Mouse (Mus musculus): ENCODE results near the gene Fbxl13. TPM values are rescaled to one million over a fixed set of nuclear protein-coding genes. Genes with fewer than 3 reads are reported as not detected.
A peak's percentile ranks its signal among the peaks of the same experiment; 100 is the strongest.

Fbxl13 gene
- polyA plus RNA-seq, 1 experiment from 2014 or later = 0.19 TPM

- Histone ChIP-seq H3K27me3 (replicated peaks) (no peaks in the 10 kb centered on the region), H3K36me3 (no peaks in the 10 kb centered on the region), H3K27ac (ENCODE audit: poor library complexity, severe bottlenecking) (no peak overlapping the region), H3K4me1 (replicated peaks) (peaks cover 12% of the 10 kb centered on the region), H3K4me3 (no peak overlapping the region), H3K9ac (no peak overlapping the region), H3K4me2 (no peak overlapping the region), H3K9me3 (replicated peaks) (0 out of 2 replicates have a peak, but pooled peaks cover 3% of the 10 kb centered on the region)
- 79% methylated on average over 4 of the region's 4 CpGs for WGBS
- no peak for ATAC-seq (ENCODE audit: insufficient number of reproducible peaks, low FRiP score)
These were observed 127.2 kb downstream of the Fbxl13 start for GRCm38 (mm10) chr5:21518207-21518606.

- H3K9ac ChIP-seq = no peak overlapping the region
- no peak overlapping the region for H3K4me3 ChIP-seq
- H3K36me3 ChIP-seq = no peaks in the 10 kb centered on the region
- WGBS = 94% methylated on average over 2 of the region's 2 CpGs
- no peak overlapping the region for H3K4me2 ChIP-seq
- ATAC-seq (ENCODE audit: insufficient number of reproducible peaks, low FRiP score) = no peak
- no peaks in the 10 kb centered on the region for H3K27me3 ChIP-seq (replicated peaks)
- H3K27ac ChIP-seq (ENCODE audit: poor library complexity, severe bottlenecking) = no peak overlapping the region
- H3K9me3 ChIP-seq (replicated peaks) = 0 out of 2 replicates have a peak, but pooled peaks cover 3% of the 10 kb centered on the region
- H3K4me1 ChIP-seq (replicated peaks) = peaks cover 18% of the 10 kb centered on the region
These were observed 127.9 kb downstream of the Fbxl13 start for GRCm38 (mm10) chr5:21517562-21517961.

- H3K27me3 ChIP-seq (replicated peaks) = no peaks in the 10 kb centered on the region
- no peak overlapping the region for H3K9ac ChIP-seq
- H3K27ac ChIP-seq (ENCODE audit: poor library complexity, severe bottlenecking) = no peak overlapping the region
- peaks cover 16% of the 10 kb centered on the region for H3K4me1 ChIP-seq (replicated peaks)
- H3K4me3 ChIP-seq = no peak overlapping the region
- no peak overlapping the region for H3K4me2 ChIP-seq
- peak; percentile 42; the same call in 1 of the 2 replicates for ATAC-seq (ENCODE audit: insufficient number of reproducible peaks, low FRiP score)
- 0 out of 2 replicates have a peak, but pooled peaks cover 3% of the 10 kb centered on the region for H3K9me3 ChIP-seq (replicated peaks)
- 37% methylated on average over 10 of the region's 10 CpGs for WGBS
- no peaks in the 10 kb centered on the region for H3K36me3 ChIP-seq
These were observed 132.1 kb downstream of the Fbxl13 start for GRCm38 (mm10) chr5:21513363-21513762.

GRCm38 (mm10) chr5:21509801-21510200 is 135.6 kb downstream of the Fbxl13 start:
- 66% methylated on average over 4 of the region's 4 CpGs for WGBS
- no peak overlapping the region for H3K4me2 ChIP-seq
- H3K9me3 ChIP-seq (replicated peaks) = no peaks in the 10 kb centered on the region
- peaks cover 16% of the 10 kb centered on the region for H3K4me1 ChIP-seq (replicated peaks)
- H3K27ac ChIP-seq (ENCODE audit: poor library complexity, severe bottlenecking) = no peak overlapping the region
- H3K36me3 ChIP-seq = no peaks in the 10 kb centered on the region
- ATAC-seq (ENCODE audit: insufficient number of reproducible peaks, low FRiP score) = no peak
- H3K9ac ChIP-seq = no peak overlapping the region
- no peak overlapping the region for H3K4me3 ChIP-seq
- no peaks in the 10 kb centered on the region for H3K27me3 ChIP-seq (replicated peaks)

- H3K9ac ChIP-seq = no peak overlapping the region
- H3K4me2 ChIP-seq = no peak overlapping the region
- no peak for ATAC-seq (ENCODE audit: insufficient number of reproducible peaks, low FRiP score)
- H3K4me3 ChIP-seq = no peak overlapping the region
- H3K36me3 ChIP-seq = no peaks in the 10 kb centered on the region
- H3K4me1 ChIP-seq (replicated peaks) = no peaks in the 10 kb centered on the region
- WGBS = 63% methylated on average over 1 of the region's 1 CpGs
- H3K27me3 ChIP-seq (replicated peaks) = no peaks in the 10 kb centered on the region
- no peaks in the 10 kb centered on the region for H3K9me3 ChIP-seq (replicated peaks)
- no peak overlapping the region for H3K27ac ChIP-seq (ENCODE audit: poor library complexity, severe bottlenecking)
These were observed 138.5 kb downstream of the Fbxl13 start for GRCm38 (mm10) chr5:21506887-21507286.

- ATAC-seq (ENCODE audit: insufficient number of reproducible peaks, low FRiP score) = no peak
- Histone ChIP-seq H3K9me3 (replicated peaks) (no peaks in the 10 kb centered on the region), H3K27ac (ENCODE audit: poor library complexity, severe bottlenecking) (no peak overlapping the region), H3K36me3 (no peaks in the 10 kb centered on the region), H3K4me2 (no peak overlapping the region), H3K27me3 (replicated peaks) (no peaks in the 10 kb centered on the region), H3K9ac (no peak overlapping the region), H3K4me3 (no peak overlapping the region), H3K4me1 (replicated peaks) (no peaks in the 10 kb centered on the region; the same call in 1 of the 2 replicates)
- 80% methylated on average over 8 of the region's 8 CpGs for WGBS
These were observed 140.3 kb downstream of the Fbxl13 start for GRCm38 (mm10) chr5:21505159-21505558.

GRCm38 (mm10) chr5:21502936-21503610 is 142.4 kb downstream of the Fbxl13 start:
- no peak for ATAC-seq (ENCODE audit: insufficient number of reproducible peaks, low FRiP score)
- H3K36me3 ChIP-seq = no peaks in the 10 kb centered on the region
- H3K4me3 ChIP-seq = no peak overlapping the region
- H3K9ac ChIP-seq = no peak overlapping the region
- no peaks in the 10 kb centered on the region for H3K27me3 ChIP-seq (replicated peaks)
- H3K4me2 ChIP-seq = no peak overlapping the region
- H3K27ac ChIP-seq (ENCODE audit: poor library complexity, severe bottlenecking) = no peak overlapping the region
- 80% methylated on average over 13 of the region's 13 CpGs for WGBS
- no peaks in the 10 kb centered on the region; the same call in 1 of the 2 replicates for H3K4me1 ChIP-seq (replicated peaks)
- H3K9me3 ChIP-seq (replicated peaks) = no peaks in the 10 kb centered on the region

- no peak overlapping the region for H3K4me2 ChIP-seq
- no peak overlapping the region for H3K27ac ChIP-seq (ENCODE audit: poor library complexity, severe bottlenecking)
- peaks cover 10% of the 10 kb centered on the region for H3K4me1 ChIP-seq (replicated peaks)
- no peaks in the 10 kb centered on the region for H3K36me3 ChIP-seq
- H3K4me3 ChIP-seq = no peak overlapping the region
- H3K27me3 ChIP-seq (replicated peaks) = no peaks in the 10 kb centered on the region
- WGBS = 87% methylated on average over 2 of the region's 2 CpGs
- no peak overlapping the region for H3K9ac ChIP-seq
- no peaks in the 10 kb centered on the region for H3K9me3 ChIP-seq (replicated peaks)
- ATAC-seq (ENCODE audit: insufficient number of reproducible peaks, low FRiP score) = no peak
These were observed 144.5 kb downstream of the Fbxl13 start for GRCm38 (mm10) chr5:21500941-21501340.

GRCm38 (mm10) chr5:21500133-21500532 is 145.3 kb downstream of the Fbxl13 start:
- H3K4me3 ChIP-seq = no peak overlapping the region
- no peak overlapping the region for H3K9ac ChIP-seq
- H3K27me3 ChIP-seq (replicated peaks) = no peaks in the 10 kb centered on the region
- no peaks in the 10 kb centered on the region for H3K36me3 ChIP-seq
- ATAC-seq (ENCODE audit: insufficient number of reproducible peaks, low FRiP score) = no peak
- 84% methylated on average over 10 of the region's 10 CpGs for WGBS
- H3K9me3 ChIP-seq (replicated peaks) = no peaks in the 10 kb centered on the region
- H3K27ac ChIP-seq (ENCODE audit: poor library complexity, severe bottlenecking) = no peak overlapping the region
- H3K4me2 ChIP-seq = no peak overlapping the region
- peaks cover 10% of the 10 kb centered on the region for H3K4me1 ChIP-seq (replicated peaks)

- H3K9me3 ChIP-seq (replicated peaks) = no peaks in the 10 kb centered on the region
- no peak overlapping the region for H3K4me2 ChIP-seq
- H3K27ac ChIP-seq (ENCODE audit: poor library complexity, severe bottlenecking) = no peak overlapping the region
- H3K36me3 ChIP-seq = no peaks in the 10 kb centered on the region
- no peak overlapping the region for H3K9ac ChIP-seq
- ATAC-seq (ENCODE audit: insufficient number of reproducible peaks, low FRiP score) = no peak
- H3K4me3 ChIP-seq = no peak overlapping the region
- H3K4me1 ChIP-seq (replicated peaks) = peaks cover 10% of the 10 kb centered on the region
- WGBS = 76% methylated on average over 11 of the region's 11 CpGs
- no peaks in the 10 kb centered on the region for H3K27me3 ChIP-seq (replicated peaks)
These were observed 146.5 kb downstream of the Fbxl13 start for GRCm38 (mm10) chr5:21498925-21499324.

GRCm38 (mm10) chr5:21498490-21498889 is 146.9 kb downstream of the Fbxl13 start:
- Histone ChIP-seq H3K4me3 (no peak overlapping the region), H3K4me1 (replicated peaks) (peaks cover 10% of the 10 kb centered on the region), H3K9me3 (replicated peaks) (no peaks in the 10 kb centered on the region), H3K9ac (no peak overlapping the region), H3K36me3 (no peaks in the 10 kb centered on the region), H3K27me3 (replicated peaks) (no peaks in the 10 kb centered on the region), H3K27ac (ENCODE audit: poor library complexity, severe bottlenecking) (no peak overlapping the region), H3K4me2 (no peak overlapping the region)
- ATAC-seq (ENCODE audit: insufficient number of reproducible peaks, low FRiP score) = no peak
- WGBS = 90% methylated on average over 2 of the region's 2 CpGs

- H3K4me3 ChIP-seq = no peak overlapping the region
- 0 out of 2 replicates have a peak overlapping the region, but pooled peaks have one; percentile 25 for H3K27ac ChIP-seq (ENCODE audit: poor library complexity, severe bottlenecking)
- H3K27me3 ChIP-seq (replicated peaks) = no peaks in the 10 kb centered on the region
- 56% methylated on average over 3 of the region's 3 CpGs for WGBS
- H3K36me3 ChIP-seq = no peaks in the 10 kb centered on the region
- H3K9ac ChIP-seq = no peak overlapping the region
- H3K4me1 ChIP-seq (replicated peaks) = peaks cover 10% of the 10 kb centered on the region
- no peak overlapping the region for H3K4me2 ChIP-seq
- H3K9me3 ChIP-seq (replicated peaks) = no peaks in the 10 kb centered on the region
- no peak for ATAC-seq (ENCODE audit: insufficient number of reproducible peaks, low FRiP score)
These were observed 148.6 kb downstream of the Fbxl13 start for GRCm38 (mm10) chr5:21496881-21497280.
